Mouse (Mus musculus) cerebellum, adult 2 months (tissue): ENCODE results near the gene Slc26a10. TPM values are rescaled to one million over a fixed set of nuclear protein-coding genes. Genes with fewer than 3 reads are reported as not detected.

Source experiments
- DNase-seq, 2 experiments: peaks; one replicate each; pipeline ENCODE4 v3.0.0; 2021
- H3K27ac ChIP-seq: fragments of 200-500 bp; 2 replicates; pipeline ENCODE4 v1.5.1; 2012; ENCODE audit warnings: low read length, control low read depth, inconsistent platforms; ENCODE audit not compliant: insufficient read depth
- H3K27me3 ChIP-seq: fragments of 200-500 bp; 2 replicates; pipeline ENCODE4 v1.6.1; 2012; ENCODE audit warnings: inconsistent platforms, mild to moderate bottlenecking, low read length, moderate library complexity; ENCODE audit not compliant: control insufficient read depth, insufficient read depth
- H3K4me1 ChIP-seq: fragments of 200-500 bp; 2 replicates; pipeline ENCODE4 v1.6.1; 2011; ENCODE audit warnings: low read length; ENCODE audit not compliant: control insufficient read depth, insufficient read depth
- H3K4me3 ChIP-seq: fragments of 200-500 bp; replicated peaks from 2 replicates; pipeline ENCODE3; 2011; ENCODE audit warnings: mild to moderate bottlenecking, low read depth, low read length, control low read depth; ENCODE audit not compliant: insufficient read depth
- CTCF ChIP-seq: fragments of 200-500 bp; IDR thresholded peaks from 2 replicates; pipeline ENCODE4 v1.5.1; 2011; ENCODE audit warnings: low read depth, mild to moderate bottlenecking, control low read depth, low read length, moderate library complexity, borderline replicate concordance; ENCODE audit not compliant: insufficient read depth
- POLR2A ChIP-seq: fragments of 200-500 bp; IDR thresholded peaks from 2 replicates; pipeline ENCODE4 v1.6.1; 2011; ENCODE audit warnings: low read length, control low read depth, borderline replicate concordance; ENCODE audit not compliant: insufficient read depth
- WGBS: fragments of 180-500 bp; shearing (Covaris S2); methylation state at CpG from one replicate; pipeline ENCODE4 v1.1.7; 2018; 5-methylcytosine and 5-hydroxymethylcytosine counted together
- polyA plus RNA-seq: library from polyadenylated mRNA; depleted of rRNA; stranded (reverse); fragments of >200 nt; gene quantifications from 2 replicates; pipeline ENCODE4 v1.2.3, GENCODE M21; 2012

The Slc26a10 gene
- polyA plus RNA-seq, 1 experiment = 3.1 TPM

- 36% methylated on average over 6 of the region's 7 CpGs for WGBS
- H3K4me3 ChIP-seq = no peak overlapping the region
- DNase-seq = no peak
- H3K4me1 ChIP-seq = no peaks in the 10 kb centered on the region
- H3K27ac ChIP-seq = no peak overlapping the region
- H3K27me3 ChIP-seq = no peaks in the 10 kb centered on the region
- TF ChIP-seq POLR2A (no peak), CTCF (no peak)
Measured at GRCm38 (mm10) chr10:127176756-127177155, 3.7 kb downstream of the Slc26a10 start.

- DNase-seq = peak in 1 of 2 experiments; percentile 9
- 55% methylated on average over 3 of the region's 3 CpGs for WGBS
- Histone ChIP-seq H3K27me3 (no peaks in the 10 kb centered on the region), H3K4me1 (no peaks in the 10 kb centered on the region), H3K27ac (no peak overlapping the region), H3K4me3 (no peak overlapping the region)
- no peak for TF ChIP-seq POLR2A
- TF ChIP-seq CTCF = no peak
Measured at GRCm38 (mm10) chr10:127176228-127176627, 4.2 kb downstream of the Slc26a10 start.

GRCm38 (mm10) chr10:127174170-127174569, 6.3 kb downstream of the Slc26a10 start:
- Histone ChIP-seq H3K4me3 (no peak overlapping the region), H3K27me3 (no peaks in the 10 kb centered on the region), H3K4me1 (0 out of 2 replicates have a peak, but pooled peaks cover 2% of the 10 kb centered on the region), H3K27ac (no peak overlapping the region)
- 88% methylated on average over 7 of the region's 7 CpGs for WGBS
- no peak for DNase-seq
- TF ChIP-seq POLR2A (no peak), CTCF (no peak)

GRCm38 (mm10) chr10:127173148-127174065, 7.0 kb downstream of the Slc26a10 start:
- no peak overlapping the region for H3K4me3 ChIP-seq
- no peaks in the 10 kb centered on the region for H3K27me3 ChIP-seq
- WGBS = 79% methylated on average over 16 of the region's 16 CpGs
- TF ChIP-seq CTCF (no peak), POLR2A (no peak)
- H3K4me1 ChIP-seq = 0 out of 2 replicates have a peak, but pooled peaks cover 2% of the 10 kb centered on the region
- H3K27ac ChIP-seq = no peak overlapping the region
- DNase-seq = no peak

- no peaks in the 10 kb centered on the region for H3K27me3 ChIP-seq
- peaks cover 11% of the 10 kb centered on the region for H3K4me1 ChIP-seq
- no peak overlapping the region for H3K27ac ChIP-seq
- H3K4me3 ChIP-seq = no peak overlapping the region
- TF ChIP-seq CTCF (no peak), POLR2A (no peak)
- 86% methylated on average over 15 of the region's 15 CpGs for WGBS
- DNase-seq = no peak
Measured at GRCm38 (mm10) chr10:127171631-127172200, 8.7 kb downstream of the Slc26a10 start.

- Histone ChIP-seq H3K4me1 (peaks cover 12% of the 10 kb centered on the region), H3K27me3 (no peaks in the 10 kb centered on the region)
- 25% methylated on average over 29 of the region's 29 CpGs for WGBS
Measured at GRCm38 (mm10) chr10:127170837-127171272, 9.6 kb downstream of the Slc26a10 start.

GRCm38 (mm10) chr10:127170002-127170401, 10.4 kb downstream of the Slc26a10 start:
- TF ChIP-seq CTCF (no peak), POLR2A (no peak)
- no peak overlapping the region for H3K27ac ChIP-seq
- WGBS = 53% methylated on average over 22 of the region's 22 CpGs
- DNase-seq = no peak
- H3K27me3 ChIP-seq = no peaks in the 10 kb centered on the region
- H3K4me1 ChIP-seq = peaks cover 12% of the 10 kb centered on the region
- H3K4me3 ChIP-seq = no peak overlapping the region

More at GRCm38 (mm10) chr10:127170837-127171272, 9.6 kb downstream of the Slc26a10 start:
- Histone ChIP-seq H3K4me3 (no peak overlapping the region), H3K27ac (no peak overlapping the region)
- peak; percentile 39 to 56 for DNase-seq
- TF ChIP-seq CTCF (peak; percentile 57; the same call in 1 of the 2 replicates), POLR2A (no peak)
